Mouse (Mus musculus) hindbrain, embryonic 13.5 days (tissue): ENCODE measurements around the gene Tiam2. TPM values are rescaled to one million over a fixed set of nuclear protein-coding genes. Genes with fewer than 3 reads are reported as not detected.

Experiments used
- ATAC-seq: fragments of 200-750 bp; cut with Nextera tagmentation; 2 replicates; pipeline ENCODE4 v1.8.0; 2017; ENCODE audit warnings: moderate TSS enrichment; ENCODE audit not compliant: low FRiP score
- H3K27ac ChIP-seq: fragments of 300-500 bp; sonication (generic); 2 replicates; pipeline ENCODE4 v1.5.1; 2015; ENCODE audit warnings: inconsistent platforms, mild to moderate bottlenecking, moderate library complexity
- H3K27me3 ChIP-seq: fragments of 300-500 bp; sonication (generic); 2 replicates; pipeline ENCODE4 v1.6.1; 2015; ENCODE audit warnings: mild to moderate bottlenecking, inconsistent platforms
- H3K36me3 ChIP-seq: fragments of 300-500 bp; sonication (generic); 2 replicates; pipeline ENCODE4 v1.6.1; 2015; ENCODE audit warnings: mild to moderate bottlenecking, inconsistent platforms
- H3K4me1 ChIP-seq: fragments of 300-500 bp; sonication (generic); replicated peaks from 2 replicates; pipeline ENCODE4 v1.6.1; 2015; ENCODE audit warnings: inconsistent platforms
- H3K4me2 ChIP-seq: fragments of 300-500 bp; sonication (generic); 2 replicates; pipeline ENCODE4 v1.6.1; 2015; ENCODE audit warnings: inconsistent platforms, mild to moderate bottlenecking, moderate library complexity
- H3K4me3 ChIP-seq: fragments of 300-500 bp; sonication (generic); 2 replicates; pipeline ENCODE4 v1.5.1; 2015; ENCODE audit warnings: mild to moderate bottlenecking, inconsistent platforms
- H3K9ac ChIP-seq: fragments of 300-500 bp; sonication (generic); 2 replicates; pipeline ENCODE4 v1.6.1; 2015; ENCODE audit warnings: mild to moderate bottlenecking, inconsistent platforms
- H3K9me3 ChIP-seq: fragments of 300-500 bp; sonication (generic); 2 replicates; pipeline ENCODE4 v1.6.1; 2016; ENCODE audit warnings: inconsistent platforms
- WGBS: fragments of 180-500 bp; shearing (Covaris S2); methylation state at CpG from one replicate; pipeline ENCODE4 v1.1.7; 2015; 5-methylcytosine and 5-hydroxymethylcytosine counted together
- polyA plus RNA-seq: library from polyadenylated mRNA; unstranded; fragments of >200 nt; fragmentation: Nextera tagmentation; extraction: Ambion mirVana; gene quantifications from 2 replicates; pipeline ENCODE4 v1.2.1, GENCODE M21; 2015

The Tiam2 gene
- polyA plus RNA-seq, 1 experiment from 2014 or later, result 4.1 TPM

- Histone ChIP-seq H3K36me3 (no peaks in the 10 kb centered on the region), H3K27me3 (no peaks in the 10 kb centered on the region), H3K4me2 (no peak overlapping the region), H3K4me3 (no peak overlapping the region), H3K27ac (no peak overlapping the region), H3K4me1 (no peaks in the 10 kb centered on the region), H3K9ac (no peak overlapping the region), H3K9me3 (no peaks in the 10 kb centered on the region)
- WGBS, result 81% methylated on average over 4 of the region's 4 CpGs
- ATAC-seq, result no peak
Measured at GRCm38 (mm10) chr17:3369631-3370030, 43.3 kb downstream of the Tiam2 start.

- H3K36me3 ChIP-seq, result no peaks in the 10 kb centered on the region
- H3K4me2 ChIP-seq, result no peak overlapping the region
- no peak for ATAC-seq
- 0 out of 2 replicates have a peak, but pooled peaks cover 3% of the 10 kb centered on the region for H3K4me1 ChIP-seq
- H3K9me3 ChIP-seq, result no peaks in the 10 kb centered on the region
- H3K27me3 ChIP-seq, result no peaks in the 10 kb centered on the region
- no peak overlapping the region for H3K27ac ChIP-seq
- WGBS, result 49% methylated on average over 2 of the region's 2 CpGs
- H3K9ac ChIP-seq, result no peak overlapping the region
- no peak overlapping the region for H3K4me3 ChIP-seq
Measured at GRCm38 (mm10) chr17:3378606-3379005, 52.2 kb downstream of the Tiam2 start.

GRCm38 (mm10) chr17:3379753-3380588 lies 53.6 kb downstream of the Tiam2 start:
- WGBS, result 42% methylated on average over 8 of the region's 13 CpGs
- no peak for ATAC-seq

GRCm38 (mm10) chr17:3385391-3385790 lies 59.0 kb downstream of the Tiam2 start:
- Histone ChIP-seq H3K9ac (no peak overlapping the region), H3K4me1 (no peaks in the 10 kb centered on the region), H3K36me3 (no peaks in the 10 kb centered on the region), H3K4me3 (no peak overlapping the region), H3K27me3 (no peaks in the 10 kb centered on the region), H3K9me3 (no peaks in the 10 kb centered on the region), H3K27ac (no peak overlapping the region), H3K4me2 (no peak overlapping the region)
- 89% methylated on average over 1 of the region's 1 CpGs for WGBS
- no peak for ATAC-seq

More at GRCm38 (mm10) chr17:3379753-3380588, 53.6 kb downstream of the Tiam2 start:
- 0 out of 2 replicates have a peak, but pooled peaks cover 3% of the 10 kb centered on the region for H3K4me1 ChIP-seq
- H3K36me3 ChIP-seq, result no peaks in the 10 kb centered on the region
- no peak overlapping the region for H3K27ac ChIP-seq
- H3K4me2 ChIP-seq, result no peak overlapping the region
- H3K9me3 ChIP-seq, result no peaks in the 10 kb centered on the region
- H3K27me3 ChIP-seq, result no peaks in the 10 kb centered on the region
- no peak overlapping the region for H3K4me3 ChIP-seq
- H3K9ac ChIP-seq, result no peak overlapping the region

GRCm38 (mm10) chr17:3387819-3388218 lies 61.4 kb downstream of the Tiam2 start:
- no peak overlapping the region for H3K4me2 ChIP-seq
- ATAC-seq, result no peak
- 81% methylated on average over 4 of the region's 4 CpGs for WGBS

GRCm38 (mm10) chr17:3389741-3390140 lies 63.4 kb downstream of the Tiam2 start:
- H3K27ac ChIP-seq, result no peak overlapping the region
- 87% methylated on average over 4 of the region's 4 CpGs for WGBS

More at GRCm38 (mm10) chr17:3387819-3388218, 61.4 kb downstream of the Tiam2 start:
- Histone ChIP-seq H3K9me3 (no peaks in the 10 kb centered on the region), H3K4me3 (no peak overlapping the region), H3K9ac (no peak overlapping the region), H3K27ac (no peak overlapping the region), H3K27me3 (no peaks in the 10 kb centered on the region), H3K36me3 (no peaks in the 10 kb centered on the region), H3K4me1 (no peaks in the 10 kb centered on the region)

GRCm38 (mm10) chr17:3393981-3394380 lies 67.6 kb downstream of the Tiam2 start:
- no peak for ATAC-seq
- H3K27me3 ChIP-seq, result no peaks in the 10 kb centered on the region
- H3K4me3 ChIP-seq, result no peak overlapping the region
- 93% methylated on average over 2 of the region's 2 CpGs for WGBS
- no peaks in the 10 kb centered on the region for H3K4me1 ChIP-seq
- no peaks in the 10 kb centered on the region for H3K36me3 ChIP-seq
- H3K9ac ChIP-seq, result no peak overlapping the region
- H3K27ac ChIP-seq, result no peak overlapping the region
- no peaks in the 10 kb centered on the region for H3K9me3 ChIP-seq
- no peak overlapping the region for H3K4me2 ChIP-seq

More at GRCm38 (mm10) chr17:3389741-3390140, 63.4 kb downstream of the Tiam2 start:
- Histone ChIP-seq H3K27me3 (no peaks in the 10 kb centered on the region), H3K4me3 (no peak overlapping the region), H3K9ac (no peak overlapping the region), H3K4me2 (no peak overlapping the region), H3K9me3 (no peaks in the 10 kb centered on the region), H3K4me1 (no peaks in the 10 kb centered on the region), H3K36me3 (no peaks in the 10 kb centered on the region)
- no peak for ATAC-seq

GRCm38 (mm10) chr17:3394985-3395384 lies 68.6 kb downstream of the Tiam2 start:
- no peak for ATAC-seq
- Histone ChIP-seq H3K4me2 (no peak overlapping the region), H3K4me3 (no peak overlapping the region), H3K27ac (no peak overlapping the region), H3K9ac (no peak overlapping the region), H3K4me1 (no peaks in the 10 kb centered on the region), H3K9me3 (no peaks in the 10 kb centered on the region), H3K27me3 (no peaks in the 10 kb centered on the region), H3K36me3 (no peaks in the 10 kb centered on the region)
- 89% methylated on average over 2 of the region's 2 CpGs for WGBS

GRCm38 (mm10) chr17:3396881-3397281 lies 70.5 kb downstream of the Tiam2 start:
- Histone ChIP-seq H3K27me3 (no peaks in the 10 kb centered on the region), H3K36me3 (no peaks in the 10 kb centered on the region), H3K9me3 (no peaks in the 10 kb centered on the region), H3K9ac (no peak overlapping the region), H3K4me3 (no peak overlapping the region), H3K27ac (no peak overlapping the region), H3K4me2 (no peak overlapping the region), H3K4me1 (no peaks in the 10 kb centered on the region)
- WGBS, result 78% methylated on average over 12 of the region's 12 CpGs
- no peak for ATAC-seq

- 73% methylated on average over 5 of the region's 5 CpGs for WGBS
- no peaks in the 10 kb centered on the region for H3K4me1 ChIP-seq
Measured at GRCm38 (mm10) chr17:3397836-3398235, 71.5 kb downstream of the Tiam2 start.

GRCm38 (mm10) chr17:3405350-3406073 lies 79.1 kb downstream of the Tiam2 start:
- Histone ChIP-seq H3K9ac (no peak overlapping the region), H3K9me3 (no peaks in the 10 kb centered on the region), H3K27ac (no peak overlapping the region), H3K4me3 (no peak overlapping the region), H3K36me3 (no peaks in the 10 kb centered on the region), H3K4me1 (0 out of 2 replicates have a peak, but pooled peaks cover 4% of the 10 kb centered on the region), H3K27me3 (no peaks in the 10 kb centered on the region), H3K4me2 (no peak overlapping the region)
- WGBS, result 85% methylated on average over 9 of the region's 9 CpGs
- no peak for ATAC-seq

More at GRCm38 (mm10) chr17:3397836-3398235, 71.5 kb downstream of the Tiam2 start:
- ATAC-seq, result no peak
- H3K4me2 ChIP-seq, result no peak overlapping the region
- no peak overlapping the region for H3K4me3 ChIP-seq
- H3K27ac ChIP-seq, result no peak overlapping the region
- no peak overlapping the region for H3K9ac ChIP-seq
- H3K27me3 ChIP-seq, result no peaks in the 10 kb centered on the region
- no peaks in the 10 kb centered on the region for H3K36me3 ChIP-seq
- no peaks in the 10 kb centered on the region for H3K9me3 ChIP-seq

- H3K4me1 ChIP-seq, result 0 out of 2 replicates have a peak, but pooled peaks cover 4% of the 10 kb centered on the region
- ATAC-seq, result no peak
- H3K27ac ChIP-seq, result no peak overlapping the region
- H3K4me3 ChIP-seq, result no peak overlapping the region
- 0% methylated on average over 1 of the region's 1 CpGs for WGBS
- H3K27me3 ChIP-seq, result 0 out of 2 replicates have a peak, but pooled peaks cover 1% of the 10 kb centered on the region
- H3K4me2 ChIP-seq, result no peak overlapping the region
- no peaks in the 10 kb centered on the region for H3K36me3 ChIP-seq
- no peaks in the 10 kb centered on the region for H3K9me3 ChIP-seq
- H3K9ac ChIP-seq, result no peak overlapping the region
Measured at GRCm38 (mm10) chr17:3407051-3407450, 80.7 kb downstream of the Tiam2 start.
